17 mouse cellular contexts compared by ENCODE assay signal in the genomic region with DNA sequence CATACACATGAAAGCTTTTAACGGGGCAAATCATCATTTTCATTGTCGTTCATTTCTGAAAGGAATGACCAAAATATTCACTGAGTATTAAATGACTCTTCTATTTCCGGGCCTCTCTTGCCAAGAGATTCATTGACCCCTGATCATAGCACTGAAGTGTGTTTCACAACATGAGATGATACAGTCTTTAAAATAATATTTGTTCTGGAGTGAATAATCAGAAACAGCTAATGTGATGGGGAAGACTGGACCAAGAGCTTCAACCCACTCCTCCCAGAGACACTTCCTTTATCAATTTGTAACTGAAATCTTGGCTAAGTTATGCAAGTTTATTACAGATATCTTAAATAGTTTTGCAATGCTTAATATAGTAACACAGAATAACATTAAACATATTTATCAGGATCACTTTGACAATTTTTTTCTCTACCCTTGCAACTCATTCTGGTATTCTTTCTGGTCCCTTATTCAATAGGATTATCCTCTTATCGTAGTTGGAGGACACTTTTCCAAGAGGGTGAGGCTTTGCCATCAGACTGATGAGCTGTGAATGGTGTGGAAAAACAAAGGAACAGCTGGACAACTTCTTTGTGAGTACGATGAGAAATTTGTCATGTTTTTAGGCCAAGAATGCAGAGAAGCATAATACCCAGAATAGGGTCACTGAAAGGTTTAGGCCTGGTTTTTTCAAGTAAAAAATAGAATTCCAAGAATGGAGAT.
"Had no signal": no experiment of that assay in that cellular context is flagged by ENCODE, and none has a peak within 500 bp of the region (broad histone marks: within the 10 kb centered on the region; RNA-seq: fewer than 3 reads in every experiment).

No protein-coding gene starts in this region.

- H3K9ac ChIP-seq: liver, embryonic 13.5 days; liver, embryonic 15.5 days; liver, postnatal 0 days; midbrain, embryonic 13.5 days; midbrain, embryonic 15.5 days; neural tube, embryonic 12.5 days; stomach, embryonic 15.5 days had no signal

- DNase-seq: liver; liver, embryonic 13.5 days; liver, postnatal 0 days; lung, postnatal 36 days; right cerebral cortex, postnatal 14 days; thymus, adult 2 months; thymus, postnatal 25 days; thymus, postnatal 4 days had no signal

- H3K4me3 ChIP-seq: liver, embryonic 13.5 days; liver, embryonic 15.5 days; megakaryocyte, embryonic 14.5 days; midbrain, embryonic 13.5 days; midbrain, embryonic 15.5 days; neural tube, embryonic 12.5 days; stomach, embryonic 15.5 days had no signal

- H3K9me3 ChIP-seq: liver, embryonic 13.5 days; liver, embryonic 15.5 days; megakaryocyte, embryonic 14.5 days; midbrain, embryonic 13.5 days; midbrain, embryonic 15.5 days; neural tube, embryonic 12.5 days; stomach, embryonic 15.5 days had no signal

- H3K4me1 ChIP-seq: liver, embryonic 13.5 days; liver, embryonic 15.5 days; megakaryocyte, embryonic 14.5 days; midbrain, embryonic 13.5 days; midbrain, embryonic 15.5 days; neural tube, embryonic 12.5 days; stomach, embryonic 15.5 days had no signal

- H3K36me3 ChIP-seq: liver, embryonic 13.5 days; liver, embryonic 15.5 days; midbrain, embryonic 13.5 days; midbrain, embryonic 15.5 days; neural tube, embryonic 12.5 days; stomach, embryonic 15.5 days had no signal

- H3K27ac ChIP-seq: liver, embryonic 13.5 days; liver, embryonic 15.5 days; macrophage; midbrain, embryonic 13.5 days; midbrain, embryonic 15.5 days; neural tube, embryonic 12.5 days; stomach, embryonic 15.5 days; stomach, postnatal 0 days had no signal

- H3K4me2 ChIP-seq: liver, embryonic 13.5 days; liver, embryonic 15.5 days; midbrain, embryonic 11.5 days; midbrain, embryonic 13.5 days; midbrain, embryonic 15.5 days; neural tube, embryonic 12.5 days; stomach, embryonic 15.5 days had no signal

- H3K27me3 ChIP-seq: liver, embryonic 13.5 days; liver, embryonic 15.5 days; megakaryocyte, embryonic 14.5 days; midbrain, embryonic 13.5 days; midbrain, embryonic 15.5 days; neural tube, embryonic 12.5 days; stomach, embryonic 15.5 days had no signal

- ATAC-seq: liver, postnatal 0 days; midbrain, embryonic 13.5 days; midbrain, embryonic 15.5 days had no signal
